Mouse (Mus musculus) heart, embryonic 10.5 days (tissue): ENCODE measurements around the gene Cwc25. TPM values are rescaled to one million over a fixed set of nuclear protein-coding genes. Genes with fewer than 3 reads are reported as not detected.
"Not testable (repeated sequence)": the region's sequence is repeated elsewhere in the genome, so short reads cannot be mapped to it uniquely, and the experiment has no call there.

ENCODE experiments used
- DNase-seq: peaks from one replicate; pipeline ENCODE4 v3.0.0-alpha.2; 2017; ENCODE audit warnings: low spot score
- H3K27ac ChIP-seq: fragments of 300-500 bp; sonication (generic); 2 replicates; pipeline ENCODE4 v1.5.1; 2016; ENCODE audit warnings: mild to moderate bottlenecking
- H3K27me3 ChIP-seq: fragments of 300-500 bp; sonication (generic); 2 replicates; pipeline ENCODE4 v1.6.1; 2016; ENCODE audit warnings: mild to moderate bottlenecking; ENCODE audit not compliant: poor library complexity, insufficient read depth, severe bottlenecking
- H3K36me3 ChIP-seq: fragments of 300-500 bp; sonication (generic); 2 replicates; pipeline ENCODE4 v1.6.1; 2016; ENCODE audit warnings: mild to moderate bottlenecking, moderate library complexity
- H3K4me1 ChIP-seq: fragments of 300-500 bp; sonication (generic); 2 replicates; pipeline ENCODE4 v1.6.1; 2016; ENCODE audit warnings: mild to moderate bottlenecking
- H3K4me3 ChIP-seq: fragments of 300-500 bp; sonication (generic); 2 replicates; pipeline ENCODE4 v1.5.1; 2016; ENCODE audit warnings: mild to moderate bottlenecking, moderate library complexity
- H3K9me3 ChIP-seq: fragments of 300-500 bp; sonication (generic); 2 replicates; pipeline ENCODE4 v1.6.1; 2016; ENCODE audit warnings: mild to moderate bottlenecking, moderate library complexity
- WGBS: fragments of 180-500 bp; shearing (Covaris S2); methylation state at CpG from one replicate; pipeline ENCODE4 v1.1.7; 2016; 5-methylcytosine and 5-hydroxymethylcytosine counted together
- polyA plus RNA-seq: library from polyadenylated mRNA; unstranded; fragments of >200 nt; fragmentation: Nextera tagmentation; extraction: Ambion mirVana; gene quantifications from 2 replicates; pipeline ENCODE4 v1.2.1, GENCODE M21; 2016

Gene Cwc25
- polyA plus RNA-seq, 1 experiment from 2014 or later = 17.0 TPM

GRCm38 (mm10) chr11:97798782-97799145 is 32.4 kb upstream of the Cwc25 start, which contains the start of gene Lasp1:
Gene Lasp1, plus strand, starts transcription at chr11:97799000.
- Histone ChIP-seq H3K9me3 (no peaks in the 10 kb centered on the region), H3K27ac (peak within 1 kb of the TSS; percentile 97), H3K4me3 (peak within 1 kb of the TSS; percentile 97), H3K27me3 (no peaks in the 10 kb centered on the region), H3K4me1 (peaks cover 34% of the 10 kb centered on the region), H3K36me3 (no peaks in the 10 kb centered on the region)
- WGBS = 0% methylated on average over 11 of the region's 11 CpGs
- peak; percentile 93 for DNase-seq

GRCm38 (mm10) chr11:97798083-97798435 is 31.7 kb upstream of the Cwc25 start:
- DNase-seq = no peak
- H3K9me3 ChIP-seq = no peaks in the 10 kb centered on the region
- 34% methylated on average over 8 of the region's 8 CpGs for WGBS
- H3K4me3 ChIP-seq = peak overlapping the region; percentile 97
- H3K36me3 ChIP-seq = no peaks in the 10 kb centered on the region
- 0 out of 2 replicates have a peak overlapping the region, but pooled peaks have one; percentile 1 for H3K27ac ChIP-seq
- no peaks in the 10 kb centered on the region for H3K27me3 ChIP-seq
- peaks cover 32% of the 10 kb centered on the region for H3K4me1 ChIP-seq

- Histone ChIP-seq H3K4me1 (peaks cover 30% of the 10 kb centered on the region), H3K36me3 (no peaks in the 10 kb centered on the region), H3K9me3 (no peaks in the 10 kb centered on the region), H3K27me3 (no peaks in the 10 kb centered on the region), H3K27ac (no peak overlapping the region; the same call in 1 of the 2 replicates), H3K4me3 (peak overlapping the region; percentile 97)
- WGBS = 50% methylated on average over 15 of the region's 15 CpGs
- no peak for DNase-seq
Measured at GRCm38 (mm10) chr11:97797369-97798082, 31.2 kb upstream of the Cwc25 start.

GRCm38 (mm10) chr11:97796910-97797309 is 30.6 kb upstream of the Cwc25 start:
- H3K9me3 ChIP-seq = no peaks in the 10 kb centered on the region
- H3K27me3 ChIP-seq = no peaks in the 10 kb centered on the region
- H3K36me3 ChIP-seq = no peaks in the 10 kb centered on the region
- 4% methylated on average over 6 of the region's 6 CpGs for WGBS
- H3K27ac ChIP-seq = no peak overlapping the region
- peak; percentile 79 for DNase-seq
- peaks cover 24% of the 10 kb centered on the region for H3K4me1 ChIP-seq
- H3K4me3 ChIP-seq = no peak overlapping the region

GRCm38 (mm10) chr11:97793165-97793564 is 26.8 kb upstream of the Cwc25 start:
- H3K4me3 ChIP-seq = no peak overlapping the region
- no peaks in the 10 kb centered on the region for H3K27me3 ChIP-seq
- H3K36me3 ChIP-seq = no peaks in the 10 kb centered on the region
- H3K4me1 ChIP-seq = peaks cover 6% of the 10 kb centered on the region; the same call in 1 of the 2 replicates
- WGBS = 6% methylated on average over 2 of the region's 2 CpGs
- DNase-seq = no peak
- H3K9me3 ChIP-seq = no peaks in the 10 kb centered on the region
- H3K27ac ChIP-seq = no peak overlapping the region

GRCm38 (mm10) chr11:97790778-97791438 is 24.6 kb upstream of the Cwc25 start:
- not testable (repeated sequence) for H3K36me3 ChIP-seq, H3K27me3 ChIP-seq, H3K4me3 ChIP-seq, H3K27ac ChIP-seq, H3K4me1 ChIP-seq, H3K9me3 ChIP-seq, DNase-seq
- 75% methylated on average over 2 of the region's 2 CpGs for WGBS

GRCm38 (mm10) chr11:97789727-97790126 is 23.4 kb upstream of the Cwc25 start:
- Histone ChIP-seq H3K27me3 (no peaks in the 10 kb centered on the region), H3K4me1 (no peaks in the 10 kb centered on the region), H3K36me3 (no peaks in the 10 kb centered on the region), H3K4me3 (no peak overlapping the region), H3K27ac (no peak overlapping the region), H3K9me3 (no peaks in the 10 kb centered on the region)
- 80% methylated on average over 5 of the region's 5 CpGs for WGBS
- no peak for DNase-seq

GRCm38 (mm10) chr11:97787961-97788360 is 21.6 kb upstream of the Cwc25 start:
- WGBS = 76% methylated on average over 3 of the region's 3 CpGs
- no peaks in the 10 kb centered on the region for H3K9me3 ChIP-seq
- no peaks in the 10 kb centered on the region for H3K27me3 ChIP-seq
- H3K4me1 ChIP-seq = no peaks in the 10 kb centered on the region
- no peak overlapping the region for H3K4me3 ChIP-seq
- DNase-seq = no peak
- H3K36me3 ChIP-seq = no peaks in the 10 kb centered on the region
- no peak overlapping the region for H3K27ac ChIP-seq

- no peaks in the 10 kb centered on the region for H3K9me3 ChIP-seq
- no peak for DNase-seq
- H3K4me1 ChIP-seq = peaks cover 13% of the 10 kb centered on the region
- WGBS = under 1% methylated on average over 10 of the region's 10 CpGs
- H3K27ac ChIP-seq = peak overlapping the region; percentile 97
- H3K4me3 ChIP-seq = peak overlapping the region; percentile 97
- H3K27me3 ChIP-seq = no peaks in the 10 kb centered on the region
- peaks cover 37% of the 10 kb centered on the region for H3K36me3 ChIP-seq
Measured at GRCm38 (mm10) chr11:97782564-97782895, 16.2 kb upstream of the Cwc25 start.

GRCm38 (mm10) chr11:97781832-97782563 is 15.6 kb upstream of the Cwc25 start, which contains the start of gene Rpl23:
Gene Rpl23, minus strand, starts transcription at chr11:97782437.
- H3K27me3 ChIP-seq = no peaks in the 10 kb centered on the region
- DNase-seq = peak; percentile 99
- peak within 1 kb of the TSS; percentile 97 for H3K27ac ChIP-seq
- H3K4me3 ChIP-seq = peak within 1 kb of the TSS; percentile 97
- no peaks in the 10 kb centered on the region for H3K9me3 ChIP-seq
- WGBS = under 1% methylated on average over 67 of the region's 67 CpGs
- peaks cover 13% of the 10 kb centered on the region for H3K4me1 ChIP-seq
- H3K36me3 ChIP-seq = peaks cover 42% of the 10 kb centered on the region

GRCm38 (mm10) chr11:97781478-97781831 is 15.1 kb upstream of the Cwc25 start:
- Histone ChIP-seq H3K27me3 (no peaks in the 10 kb centered on the region), H3K27ac (peak overlapping the region; percentile 97), H3K4me1 (peaks cover 13% of the 10 kb centered on the region), H3K9me3 (no peaks in the 10 kb centered on the region), H3K4me3 (peak overlapping the region; percentile 97), H3K36me3 (peaks cover 48% of the 10 kb centered on the region)
- 2% methylated on average over 11 of the region's 11 CpGs for WGBS
- DNase-seq = no peak

GRCm38 (mm10) chr11:97779968-97780701 is 13.8 kb upstream of the Cwc25 start:
- Histone ChIP-seq H3K36me3 (peaks cover 59% of the 10 kb centered on the region), H3K27me3 (no peaks in the 10 kb centered on the region), H3K4me1 (peaks cover 13% of the 10 kb centered on the region), H3K27ac (peak overlapping the region; percentile 97; the same call in 1 of the 2 replicates), H3K9me3 (no peaks in the 10 kb centered on the region), H3K4me3 (peak overlapping the region; percentile 97)
- 67% methylated on average over 2 of the region's 2 CpGs for WGBS
- no peak for DNase-seq
